Mouse (Mus musculus) G1E (cell line): ENCODE measurements around the gene Psen1. TPM values are rescaled to one million over a fixed set of nuclear protein-coding genes. Genes with fewer than 3 reads are reported as not detected.

Experiments
- ATAC-seq: 2 replicates; pipeline ENCODE4 v1.8.0; 2016; ENCODE audit warnings: mild to moderate bottlenecking; ENCODE audit not compliant: insufficient number of reproducible peaks, poor library complexity, low FRiP score, severe bottlenecking; ENCODE audit errors: extremely low read depth
- DNase-seq: peaks from one replicate; pipeline ENCODE4 v3.0.0; 2012; ENCODE audit warnings: low spot score
- H3K27me3 ChIP-seq: 2 replicates; pipeline ENCODE4 v1.6.1; 2012; ENCODE audit warnings: mild to moderate bottlenecking, low read length, inconsistent platforms; ENCODE audit not compliant: insufficient read depth
- H3K36me3 ChIP-seq: replicated peaks from 2 replicates; pipeline ENCODE3; 2012; ENCODE audit warnings: mild to moderate bottlenecking, inconsistent platforms
- H3K4me1 ChIP-seq: 2 replicates; pipeline ENCODE4 v1.6.1; 2012; ENCODE audit warnings: low read depth, low read length, inconsistent platforms, mixed read lengths; ENCODE audit not compliant: insufficient read depth
- H3K4me3 ChIP-seq: 2 replicates; pipeline ENCODE4 v1.5.1; 2012; ENCODE audit warnings: low read depth, mild to moderate bottlenecking, inconsistent platforms, low read length, moderate library complexity, mixed read lengths
- H3K9me3 ChIP-seq: replicated peaks from 2 replicates; pipeline ENCODE4 v1.6.1; 2012; ENCODE audit warnings: inconsistent platforms
- CTCF ChIP-seq: IDR thresholded peaks from 2 replicates; pipeline ENCODE4 v1.5.1; 2012; ENCODE audit warnings: low read depth, low read length, inconsistent platforms, mixed read lengths
- GATA1 ChIP-seq: IDR thresholded peaks from 2 replicates; pipeline ENCODE4 v1.6.1; 2012; ENCODE audit warnings: borderline replicate concordance, low read length, inconsistent platforms, mixed read lengths
- GATA2 ChIP-seq: IDR thresholded peaks from 2 replicates; pipeline ENCODE4 v1.6.1; 2012; ENCODE audit warnings: low read depth, low read length, inconsistent platforms, borderline replicate concordance
- POLR2AphosphoS5 ChIP-seq: IDR thresholded peaks from 2 replicates; pipeline ENCODE4 v1.6.1; 2012; ENCODE audit warnings: low read depth, low read length, inconsistent platforms; ENCODE audit not compliant: insufficient replicate concordance
- TAL1 ChIP-seq: conservative IDR thresholded peaks from 2 replicates; pipeline ENCODE4 v1.6.1; 2012; ENCODE audit warnings: low read depth, low read length, inconsistent platforms, mixed read lengths
- polyA plus RNA-seq: library from polyadenylated mRNA; stranded (reverse); fragments of >175 nt; gene quantifications from 2 replicates; pipeline ENCODE4 v1.2.3, GENCODE M21; 2012
- total RNA-seq, 2 experiments: library from RNA; stranded (forward) in 1 of 2; stranded (reverse) in 1 of 2; fragments of 200-1000 nt in 1 of 2; fragments of >200 nt in 1 of 2; fragmentation: Nextera tagmentation in 1 of 2; gene quantifications; 2 replicates each; pipeline ENCODE4 v1.2.3; 2014 to 2017

Gene Psen1
- total and polyA plus RNA-seq, 3 experiments: 32.5 to 123 (median 74.3) TPM

DNA sequence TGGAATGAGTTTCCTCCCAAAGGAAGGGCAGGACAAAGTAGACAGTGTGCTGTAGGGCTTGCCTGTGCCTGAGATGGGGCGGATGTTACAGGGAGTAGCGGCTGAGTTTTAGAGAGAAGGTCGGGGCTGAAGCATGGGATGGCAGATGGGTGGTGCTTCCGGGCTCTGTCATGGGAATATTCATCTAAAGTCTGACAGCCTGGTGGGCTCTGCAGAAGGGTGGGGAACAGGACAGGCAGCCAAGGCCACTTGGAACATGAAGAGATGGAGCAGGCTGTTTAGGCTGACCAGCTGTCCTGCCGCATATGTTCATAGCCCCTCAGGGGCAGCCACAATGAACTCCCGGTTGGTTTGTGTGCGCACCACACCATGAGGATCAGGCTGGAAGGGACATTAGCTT, 93.3 kb downstream of the Psen1 start:
- Histone ChIP-seq H3K9me3 (no peaks in the 10 kb centered on the region), H3K27me3 (peaks cover 86% of the 10 kb centered on the region), H3K4me3 (no peak overlapping the region), H3K36me3 (peaks cover 4% of the 10 kb centered on the region), H3K4me1 (no peaks in the 10 kb centered on the region)
- DNase-seq: no peak
- ATAC-seq: no peak
- TF ChIP-seq CTCF (no peak), GATA2 (no peak), GATA1 (no peak), POLR2AphosphoS5 (no peak), TAL1 (no peak)

DNA sequence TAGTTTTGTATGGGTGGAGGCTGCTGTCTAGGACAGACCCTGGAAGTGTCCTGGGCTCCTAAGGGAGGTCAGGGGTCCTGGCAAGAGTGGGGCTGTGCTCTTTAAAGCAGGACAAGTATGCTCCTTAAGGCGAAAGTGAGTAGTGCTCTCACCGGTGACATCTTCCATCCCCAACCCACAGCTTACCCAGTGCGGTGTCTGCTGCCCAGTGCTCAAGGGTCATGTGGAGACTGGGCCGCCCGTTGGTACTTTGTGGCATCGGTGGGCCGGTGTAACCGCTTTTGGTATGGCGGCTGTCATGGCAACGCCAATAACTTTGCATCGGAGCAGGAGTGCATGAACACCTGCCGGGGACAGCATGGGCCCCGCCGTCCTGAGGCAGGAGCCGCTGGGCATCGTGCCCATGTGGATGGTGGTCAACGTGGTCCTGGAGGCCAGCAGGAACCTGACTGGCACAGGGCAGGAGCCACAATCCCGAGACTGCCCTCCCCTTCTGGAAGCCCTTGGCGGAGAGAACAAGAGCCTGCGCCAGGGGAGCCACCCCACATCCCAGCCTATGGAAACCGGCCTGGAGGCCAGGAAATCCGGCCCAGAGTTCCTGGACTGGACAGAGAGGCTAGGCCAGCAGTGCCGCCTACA, 93.8 kb downstream of the Psen1 start:
- Histone ChIP-seq H3K4me3 (no peak overlapping the region), H3K36me3 (peaks cover 4% of the 10 kb centered on the region), H3K27me3 (peaks cover 86% of the 10 kb centered on the region), H3K4me1 (no peaks in the 10 kb centered on the region), H3K9me3 (no peaks in the 10 kb centered on the region)
- TF ChIP-seq TAL1 (no peak), GATA1 (no peak), POLR2AphosphoS5 (no peak), GATA2 (no peak), CTCF (no peak)
- ATAC-seq: no peak
- no peak for DNase-seq

DNA sequence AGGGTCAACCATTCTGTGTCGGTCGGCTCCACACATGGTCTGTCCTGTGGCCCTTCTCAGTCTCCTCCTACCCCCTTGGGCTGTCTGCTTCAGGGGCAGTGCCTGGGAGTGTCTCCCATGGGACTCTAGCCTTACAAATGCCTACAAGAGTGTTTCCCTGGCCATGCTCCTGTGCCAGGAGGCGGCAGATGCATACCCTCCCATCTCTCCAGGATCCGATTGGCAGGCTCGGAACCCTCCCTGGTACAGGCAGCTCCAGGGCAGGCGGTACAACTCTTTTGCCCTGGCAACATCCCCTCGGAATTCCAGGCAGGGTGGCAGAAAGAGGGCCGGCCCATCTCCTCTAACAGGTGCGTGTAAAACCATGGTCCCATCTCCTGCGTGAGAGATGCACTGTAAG, 94.7 kb downstream of the Psen1 start:
- Histone ChIP-seq H3K4me1 (no peaks in the 10 kb centered on the region), H3K36me3 (no peaks in the 10 kb centered on the region), H3K4me3 (no peak overlapping the region), H3K9me3 (no peaks in the 10 kb centered on the region), H3K27me3 (peaks cover 81% of the 10 kb centered on the region)
- ATAC-seq: no peak
- TF ChIP-seq GATA1 (no peak), POLR2AphosphoS5 (no peak), GATA2 (no peak), CTCF (no peak), TAL1 (no peak)
- no peak for DNase-seq

Other genes starting within 250 kb of the Psen1 start
- 11.7 and 19.7 TPM in 2 replicates for gene Dpf3, start 200.4 kb upstream of the Psen1 start, total RNA-seq (2014; fragmentation: Nextera tagmentation)
- 8.1 and 8.8 TPM in 2 replicates for gene Dpf3, start 200.4 kb upstream of the Psen1 start, total RNA-seq (2017)
- 12.8 and 13.8 TPM in 2 replicates for gene Dpf3, start 200.4 kb upstream of the Psen1 start, polyA plus RNA-seq
- 36.1 and 46.1 TPM in 2 replicates for gene Dcaf4, start 167.7 kb upstream of the Psen1 start, total RNA-seq (2014; fragmentation: Nextera tagmentation)
- 21.5 and 23.1 TPM in 2 replicates for gene Dcaf4, start 167.7 kb upstream of the Psen1 start, total RNA-seq (2017)
- gene Dcaf4, start 167.7 kb upstream of the Psen1 start, polyA plus RNA-seq: 30.5 and 31.2 TPM in 2 replicates
- gene Zfyve1, start 90.9 kb upstream of the Psen1 start, total RNA-seq (2014; fragmentation: Nextera tagmentation): 19.9 and 33.3 TPM in 2 replicates
- 27.9 and 28.4 TPM in 2 replicates for gene Zfyve1, start 90.9 kb upstream of the Psen1 start, total RNA-seq (2017)
- gene Zfyve1, start 90.9 kb upstream of the Psen1 start, polyA plus RNA-seq: 12.1 and 13.6 TPM in 2 replicates
- gene Rbm25, start 56.9 kb upstream of the Psen1 start, total RNA-seq (2014; fragmentation: Nextera tagmentation): 1,277 and 1,301 TPM in 2 replicates
- 382 and 467 TPM in 2 replicates for gene Rbm25, start 56.9 kb upstream of the Psen1 start, total RNA-seq (2017)
- 105 and 153 TPM in 2 replicates for gene Rbm25, start 56.9 kb upstream of the Psen1 start, polyA plus RNA-seq
- not detected in 2 replicates for gene Papln, start 75.5 kb downstream of the Psen1 start, total RNA-seq (2014; fragmentation: Nextera tagmentation)
- 0.05 and 0.06 TPM in 2 replicates for gene Papln, start 75.5 kb downstream of the Psen1 start, total RNA-seq (2017)
- gene Papln, start 75.5 kb downstream of the Psen1 start, polyA plus RNA-seq: 0.03 and 0.07 TPM in 2 replicates
- 50.2 and 65.8 TPM in 2 replicates for gene Numb, start 233.8 kb downstream of the Psen1 start, total RNA-seq (2014; fragmentation: Nextera tagmentation)
- 52.8 and 58.1 TPM in 2 replicates for gene Numb, start 233.8 kb downstream of the Psen1 start, total RNA-seq (2017)
- 34.4 and 40.1 TPM in 2 replicates for gene Numb, start 233.8 kb downstream of the Psen1 start, polyA plus RNA-seq